Mouse (Mus musculus): Measurements from ENCODE around the gene Trabd2b. TPM values are rescaled to one million over a fixed set of nuclear protein-coding genes. Genes with fewer than 3 reads are reported as not detected.

The Trabd2b gene
- polyA plus RNA-seq, 1 experiment from 2014 or later = 0.58 TPM

GRCm38 (mm10) chr4:114615765-114616164 is 209.2 kb downstream of the Trabd2b start:
- H3K4me2 ChIP-seq (ENCODE audit: low read length) = no peak overlapping the region
- H3K36me3 ChIP-seq (ENCODE audit: control insufficient read depth, insufficient read depth, low read length) = no peaks in the 10 kb centered on the region
- H3K9me3 ChIP-seq (replicated peaks; ENCODE audit: control insufficient read depth, low read length, poor library complexity, severe bottlenecking) = no peaks in the 10 kb centered on the region
- 96% methylated on average over 4 of the region's 4 CpGs for WGBS
- H3K27me3 ChIP-seq (ENCODE audit: control insufficient read depth, insufficient read depth, low read depth, low read length) = no peaks in the 10 kb centered on the region
- ATAC-seq = no peak
- no peak overlapping the region for H3K9ac ChIP-seq (ENCODE audit: low read depth, low read length)
- H3K4me3 ChIP-seq (ENCODE audit: low read depth, low read length) = no peak overlapping the region
- no peaks in the 10 kb centered on the region for H3K4me1 ChIP-seq (ENCODE audit: control insufficient read depth, insufficient read depth, low read length)
- H3K27ac ChIP-seq (ENCODE audit: low read length) = no peak overlapping the region

GRCm38 (mm10) chr4:114622929-114623328 is 216.4 kb downstream of the Trabd2b start:
- no peaks in the 10 kb centered on the region for H3K9me3 ChIP-seq (replicated peaks; ENCODE audit: control insufficient read depth, low read length, poor library complexity, severe bottlenecking)
- WGBS = 73% methylated on average over 5 of the region's 5 CpGs
- H3K27me3 ChIP-seq (ENCODE audit: control insufficient read depth, insufficient read depth, low read depth, low read length) = no peaks in the 10 kb centered on the region
- ATAC-seq = no peak
- H3K4me2 ChIP-seq (ENCODE audit: low read length) = no peak overlapping the region
- peaks cover 2% of the 10 kb centered on the region; the same call in 1 of the 2 replicates for H3K4me1 ChIP-seq (ENCODE audit: control insufficient read depth, insufficient read depth, low read length)
- no peaks in the 10 kb centered on the region for H3K36me3 ChIP-seq (ENCODE audit: control insufficient read depth, insufficient read depth, low read length)
- no peak overlapping the region for H3K4me3 ChIP-seq (ENCODE audit: low read depth, low read length)
- H3K27ac ChIP-seq (ENCODE audit: low read length) = no peak overlapping the region
- H3K9ac ChIP-seq (ENCODE audit: low read depth, low read length) = no peak overlapping the region

- WGBS = 62% methylated on average over 3 of the region's 3 CpGs
- H3K36me3 ChIP-seq (ENCODE audit: control insufficient read depth, insufficient read depth, low read length) = no peaks in the 10 kb centered on the region
- no peaks in the 10 kb centered on the region for H3K27me3 ChIP-seq (ENCODE audit: control insufficient read depth, insufficient read depth, low read depth, low read length)
- H3K4me1 ChIP-seq (ENCODE audit: control insufficient read depth, insufficient read depth, low read length) = peaks cover 2% of the 10 kb centered on the region; the same call in 1 of the 2 replicates
- no peak overlapping the region for H3K4me3 ChIP-seq (ENCODE audit: low read depth, low read length)
- H3K9ac ChIP-seq (ENCODE audit: low read depth, low read length) = no peak overlapping the region
- H3K9me3 ChIP-seq (replicated peaks; ENCODE audit: control insufficient read depth, low read length, poor library complexity, severe bottlenecking) = no peaks in the 10 kb centered on the region
- H3K4me2 ChIP-seq (ENCODE audit: low read length) = no peak overlapping the region
- no peak for ATAC-seq
- H3K27ac ChIP-seq (ENCODE audit: low read length) = no peak overlapping the region
Observed at GRCm38 (mm10) chr4:114624114-114624910, 217.8 kb downstream of the Trabd2b start.

GRCm38 (mm10) chr4:114625357-114625756 is 218.8 kb downstream of the Trabd2b start:
- H3K36me3 ChIP-seq (ENCODE audit: control insufficient read depth, insufficient read depth, low read length) = no peaks in the 10 kb centered on the region
- peaks cover 2% of the 10 kb centered on the region; the same call in 1 of the 2 replicates for H3K4me1 ChIP-seq (ENCODE audit: control insufficient read depth, insufficient read depth, low read length)
- no peak overlapping the region for H3K9ac ChIP-seq (ENCODE audit: low read depth, low read length)
- H3K4me3 ChIP-seq (ENCODE audit: low read depth, low read length) = no peak overlapping the region
- no peak overlapping the region for H3K27ac ChIP-seq (ENCODE audit: low read length)
- WGBS = 8% methylated on average over 4 of the region's 4 CpGs
- no peak overlapping the region for H3K4me2 ChIP-seq (ENCODE audit: low read length)
- no peaks in the 10 kb centered on the region for H3K27me3 ChIP-seq (ENCODE audit: control insufficient read depth, insufficient read depth, low read depth, low read length)
- H3K9me3 ChIP-seq (replicated peaks; ENCODE audit: control insufficient read depth, low read length, poor library complexity, severe bottlenecking) = no peaks in the 10 kb centered on the region
- 0 out of 2 replicates have a peak, but pooled peaks have one; percentile 32 for ATAC-seq

- H3K27me3 ChIP-seq (ENCODE audit: control insufficient read depth, insufficient read depth, low read depth, low read length) = no peaks in the 10 kb centered on the region
- ATAC-seq = no peak
- WGBS = 88% methylated on average over 3 of the region's 3 CpGs
Observed at GRCm38 (mm10) chr4:114625920-114626319, 219.4 kb downstream of the Trabd2b start.

GRCm38 (mm10) chr4:114627674-114628293 is 221.3 kb downstream of the Trabd2b start:
- Histone ChIP-seq H3K27me3 (ENCODE audit: control insufficient read depth, insufficient read depth, low read depth, low read length) (no peaks in the 10 kb centered on the region), H3K27ac (ENCODE audit: low read length) (no peak overlapping the region), H3K4me1 (ENCODE audit: control insufficient read depth, insufficient read depth, low read length) (peaks cover 2% of the 10 kb centered on the region; the same call in 1 of the 2 replicates), H3K4me2 (ENCODE audit: low read length) (no peak overlapping the region), H3K9me3 (replicated peaks; ENCODE audit: control insufficient read depth, low read length, poor library complexity, severe bottlenecking) (no peaks in the 10 kb centered on the region), H3K36me3 (ENCODE audit: control insufficient read depth, insufficient read depth, low read length) (no peaks in the 10 kb centered on the region), H3K9ac (ENCODE audit: low read depth, low read length) (no peak overlapping the region), H3K4me3 (ENCODE audit: low read depth, low read length) (no peak overlapping the region)
- no peak for ATAC-seq
- WGBS = 80% methylated on average over 7 of the region's 7 CpGs

More at GRCm38 (mm10) chr4:114625920-114626319, 219.4 kb downstream of the Trabd2b start:
- Histone ChIP-seq H3K27ac (ENCODE audit: low read length) (no peak overlapping the region), H3K4me3 (ENCODE audit: low read depth, low read length) (no peak overlapping the region), H3K9me3 (replicated peaks; ENCODE audit: control insufficient read depth, low read length, poor library complexity, severe bottlenecking) (no peaks in the 10 kb centered on the region), H3K9ac (ENCODE audit: low read depth, low read length) (no peak overlapping the region), H3K4me1 (ENCODE audit: control insufficient read depth, insufficient read depth, low read length) (peaks cover 2% of the 10 kb centered on the region; the same call in 1 of the 2 replicates), H3K4me2 (ENCODE audit: low read length) (no peak overlapping the region), H3K36me3 (ENCODE audit: control insufficient read depth, insufficient read depth, low read length) (no peaks in the 10 kb centered on the region)

GRCm38 (mm10) chr4:114635889-114636288 is 229.4 kb downstream of the Trabd2b start:
- H3K4me3 ChIP-seq (ENCODE audit: low read depth, low read length) = no peak overlapping the region
- WGBS = 25% methylated on average over 5 of the region's 5 CpGs
- H3K9ac ChIP-seq (ENCODE audit: low read depth, low read length) = no peak overlapping the region
- 0 out of 2 replicates have a peak, but pooled peaks cover 3% of the 10 kb centered on the region for H3K9me3 ChIP-seq (replicated peaks; ENCODE audit: control insufficient read depth, low read length, poor library complexity, severe bottlenecking)
- no peaks in the 10 kb centered on the region for H3K4me1 ChIP-seq (ENCODE audit: control insufficient read depth, insufficient read depth, low read length)
- peak; percentile 80; the same call in 1 of the 2 replicates for ATAC-seq
- H3K27ac ChIP-seq (ENCODE audit: low read length) = no peak overlapping the region
- no peak overlapping the region for H3K4me2 ChIP-seq (ENCODE audit: low read length)
- H3K36me3 ChIP-seq (ENCODE audit: control insufficient read depth, insufficient read depth, low read length) = no peaks in the 10 kb centered on the region
- H3K27me3 ChIP-seq (ENCODE audit: control insufficient read depth, insufficient read depth, low read depth, low read length) = no peaks in the 10 kb centered on the region

GRCm38 (mm10) chr4:114636324-114636723 is 229.8 kb downstream of the Trabd2b start:
- 0 out of 2 replicates have a peak, but pooled peaks cover 3% of the 10 kb centered on the region for H3K9me3 ChIP-seq (replicated peaks; ENCODE audit: control insufficient read depth, low read length, poor library complexity, severe bottlenecking)
- H3K27ac ChIP-seq (ENCODE audit: low read length) = no peak overlapping the region
- no peak overlapping the region for H3K4me3 ChIP-seq (ENCODE audit: low read depth, low read length)
- no peaks in the 10 kb centered on the region for H3K36me3 ChIP-seq (ENCODE audit: control insufficient read depth, insufficient read depth, low read length)
- H3K4me2 ChIP-seq (ENCODE audit: low read length) = no peak overlapping the region
- no peaks in the 10 kb centered on the region for H3K27me3 ChIP-seq (ENCODE audit: control insufficient read depth, insufficient read depth, low read depth, low read length)
- no peak overlapping the region for H3K9ac ChIP-seq (ENCODE audit: low read depth, low read length)
- H3K4me1 ChIP-seq (ENCODE audit: control insufficient read depth, insufficient read depth, low read length) = no peaks in the 10 kb centered on the region
- whole genome bisulfite sequencing = 88% methylated on average over 1 of the region's 1 CpGs
- ATAC-seq = no peak

GRCm38 (mm10) chr4:114637120-114637519 is 230.6 kb downstream of the Trabd2b start:
- H3K9ac ChIP-seq (ENCODE audit: low read depth, low read length) = no peak overlapping the region
- no peak for ATAC-seq
- no peak overlapping the region for H3K27ac ChIP-seq (ENCODE audit: low read length)
- 23% methylated on average over 3 of the region's 3 CpGs for WGBS
- no peak overlapping the region for H3K4me2 ChIP-seq (ENCODE audit: low read length)
- no peaks in the 10 kb centered on the region for H3K27me3 ChIP-seq (ENCODE audit: control insufficient read depth, insufficient read depth, low read depth, low read length)
- no peaks in the 10 kb centered on the region for H3K4me1 ChIP-seq (ENCODE audit: control insufficient read depth, insufficient read depth, low read length)
- H3K4me3 ChIP-seq (ENCODE audit: low read depth, low read length) = no peak overlapping the region
- H3K36me3 ChIP-seq (ENCODE audit: control insufficient read depth, insufficient read depth, low read length) = no peaks in the 10 kb centered on the region
- H3K9me3 ChIP-seq (replicated peaks; ENCODE audit: control insufficient read depth, low read length, poor library complexity, severe bottlenecking) = 0 out of 2 replicates have a peak, but pooled peaks cover 3% of the 10 kb centered on the region

All from midbrain, embryonic 16.5 days (tissue).